Mouse (Mus musculus): ENCODE results near the gene Ptpdc1.

Ptpdc1 gene

DNA sequence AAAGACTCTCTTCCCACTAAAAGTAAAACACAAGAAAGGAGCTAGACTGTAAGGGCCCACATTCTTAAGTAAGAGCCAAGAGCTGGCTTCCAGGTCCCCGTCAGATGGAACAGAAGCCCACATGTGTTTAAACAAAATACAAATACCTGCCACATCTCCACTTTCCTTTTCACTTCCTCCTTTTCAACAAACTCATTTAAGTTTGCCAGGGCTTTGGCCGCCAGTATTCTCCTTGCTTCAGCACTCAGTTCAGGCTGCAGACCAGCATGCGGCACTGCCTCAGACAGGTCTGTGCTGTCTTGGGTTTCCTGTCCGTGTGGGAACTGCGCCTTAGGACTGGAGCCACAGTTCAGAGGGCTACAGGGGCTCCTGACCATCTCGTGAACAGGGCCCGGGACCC is 39.7 kb downstream of the Ptpdc1 start:
- no peak for DNase-seq (ENCODE audit: low read depth)

DNA sequence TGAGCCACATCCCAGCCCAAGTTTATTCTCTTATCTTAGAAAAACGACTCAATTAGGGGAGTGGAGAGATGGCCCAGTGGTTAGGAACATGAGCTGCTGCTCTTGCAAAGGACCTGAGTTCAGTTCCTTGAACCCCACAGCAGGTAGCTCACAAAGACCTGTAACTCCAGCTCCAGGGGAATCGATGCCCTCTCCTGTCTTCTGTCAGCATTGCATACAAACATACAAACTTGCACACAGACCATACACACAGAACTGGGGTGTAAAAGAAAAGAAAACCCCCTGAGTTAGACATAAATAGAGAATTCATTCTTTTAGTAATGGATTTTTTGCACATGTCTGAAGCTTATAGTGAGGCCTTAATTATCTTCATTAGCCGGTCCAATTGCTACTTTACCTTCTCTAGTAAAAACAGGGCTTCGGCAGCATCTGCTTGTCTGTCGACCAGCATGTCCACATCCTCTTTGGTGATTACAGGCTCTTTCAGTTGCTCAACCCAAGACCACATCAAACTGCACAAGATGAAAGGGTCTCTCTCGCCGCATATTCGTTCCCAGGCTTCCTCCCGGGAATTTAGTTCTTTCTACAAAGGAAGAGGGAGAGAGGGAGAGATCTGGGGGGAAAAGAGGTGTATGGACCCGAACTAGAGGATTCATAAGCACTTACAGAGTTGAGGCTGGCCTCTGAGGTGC is 42.6 kb downstream of the Ptpdc1 start:
- peak; percentile 9 for DNase-seq (ENCODE audit: low read depth)

DNA sequence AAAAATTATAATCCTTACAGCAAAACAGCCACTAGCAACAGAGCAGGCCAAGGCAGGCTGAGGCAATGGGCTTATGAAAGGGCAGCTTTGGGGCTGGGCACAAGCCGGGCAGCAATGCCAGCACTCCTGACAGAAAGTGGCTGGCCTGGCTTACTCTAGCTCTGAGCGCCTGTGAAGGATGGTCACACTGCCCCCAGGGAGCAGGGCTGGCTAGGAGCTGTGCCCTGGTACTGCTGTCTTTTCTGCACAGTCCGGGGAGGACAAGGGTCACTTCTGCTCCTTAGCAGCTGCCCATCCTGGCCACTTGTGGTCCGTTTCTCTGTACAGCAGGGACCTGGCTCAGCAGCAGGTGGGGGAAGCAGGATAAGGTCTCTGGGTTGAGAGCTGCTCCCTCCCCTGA is 46.8 kb downstream of the Ptpdc1 start:
- DNase-seq (ENCODE audit: low read depth): no peak

GRCm38 (mm10) chr13:48577836-48578235 is 47.6 kb downstream of the Ptpdc1 start:
- no peak for DNase-seq (ENCODE audit: low read depth)

- no peak for DNase-seq (ENCODE audit: low read depth)
Observed at GRCm38 (mm10) chr13:48577007-48577406, 48.5 kb downstream of the Ptpdc1 start.

GRCm38 (mm10) chr13:48574718-48575117 is 50.7 kb downstream of the Ptpdc1 start:
- DNase-seq (ENCODE audit: low read depth): no peak

GRCm38 (mm10) chr13:48573525-48574355 is 51.7 kb downstream of the Ptpdc1 start:
- DNase-seq (ENCODE audit: low read depth): no peak

DNA sequence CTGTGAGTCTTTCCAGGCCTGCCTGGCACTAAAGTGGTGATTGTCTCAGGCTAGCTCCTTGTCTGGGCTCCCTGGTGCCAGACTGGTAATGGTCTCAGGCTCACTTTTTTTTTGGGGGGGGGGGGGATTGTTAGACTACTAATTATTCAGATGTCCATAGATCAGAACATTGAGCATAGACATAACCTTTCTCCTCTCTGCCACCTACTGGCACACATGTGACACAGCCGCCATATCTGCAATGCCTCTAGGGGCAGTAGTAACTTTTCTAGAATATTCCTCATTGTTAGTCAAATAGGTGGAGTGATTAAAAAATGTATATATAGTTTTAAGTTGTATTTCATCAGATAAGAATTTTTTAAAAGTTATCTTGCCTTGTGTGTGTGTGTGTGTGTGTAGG is 53.3 kb downstream of the Ptpdc1 start:
- peak; percentile 79 for DNase-seq (ENCODE audit: low read depth)

GRCm38 (mm10) chr13:48571298-48571697 is 54.2 kb downstream of the Ptpdc1 start:
- DNase-seq (ENCODE audit: low read depth): no peak

DNA sequence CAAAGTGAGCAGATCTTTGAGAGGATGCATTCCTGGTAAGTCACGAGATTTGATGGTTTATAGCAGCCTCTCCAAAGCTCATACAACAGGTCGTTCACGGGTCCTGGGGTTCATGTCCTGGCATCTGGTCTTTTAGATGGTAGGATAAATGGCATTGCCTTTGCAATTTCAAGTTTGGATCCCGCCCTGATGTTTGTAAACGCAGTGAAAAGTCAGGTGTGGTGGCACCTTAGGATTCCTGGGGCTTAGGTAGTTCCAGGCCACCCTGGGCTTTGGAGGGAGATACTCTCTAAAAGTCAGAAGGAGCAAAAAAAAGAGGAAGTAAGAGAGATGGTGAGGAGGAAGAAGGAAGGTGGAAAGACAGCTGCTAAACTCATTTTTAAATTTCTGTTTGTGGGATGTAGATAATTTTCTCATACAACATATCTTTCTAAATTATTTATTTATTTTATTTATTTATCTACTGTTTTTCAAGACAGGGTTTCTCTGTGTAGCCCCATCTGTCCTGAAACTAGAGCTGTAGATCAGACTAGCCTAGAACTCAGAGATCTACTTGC is 55.8 kb downstream of the Ptpdc1 start:
- DNase-seq (ENCODE audit: low read depth): no peak

GRCm38 (mm10) chr13:48567646-48568045 is 57.8 kb downstream of the Ptpdc1 start:
- DNase-seq (ENCODE audit: low read depth): no peak

- no peak for DNase-seq (ENCODE audit: low read depth)
Observed at GRCm38 (mm10) chr13:48566116-48566935, 59.1 kb downstream of the Ptpdc1 start.

GRCm38 (mm10) chr13:48564881-48565600 is 60.4 kb downstream of the Ptpdc1 start:
- DNase-seq (ENCODE audit: low read depth): no peak

DNA sequence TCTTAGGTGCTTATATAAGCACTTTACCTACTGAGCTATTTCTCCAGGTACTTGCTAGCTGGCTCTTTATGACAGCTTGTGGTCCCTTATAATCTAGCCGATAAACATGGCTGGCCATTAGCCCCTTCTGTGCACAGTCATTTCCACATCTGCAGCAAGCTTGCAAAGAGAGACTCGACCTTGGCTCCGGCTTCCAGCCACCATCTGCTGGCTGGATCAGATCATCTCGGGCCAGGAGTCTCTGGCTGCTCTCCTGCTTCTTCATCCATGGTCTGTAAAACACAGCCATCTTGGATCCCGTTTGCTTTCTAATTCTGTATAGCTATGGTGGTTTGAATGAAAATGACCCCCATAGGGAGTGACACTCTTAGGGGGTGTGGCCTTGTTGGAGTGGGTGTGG is 63.1 kb downstream of the Ptpdc1 start:
- DNase-seq (ENCODE audit: low read depth): no peak

- no peak for DNase-seq (ENCODE audit: low read depth)
Observed at GRCm38 (mm10) chr13:48561481-48561880, 64.0 kb downstream of the Ptpdc1 start.

GRCm38 (mm10) chr13:48555976-48556375 is 69.5 kb downstream of the Ptpdc1 start:
- DNase-seq (ENCODE audit: low read depth): no peak

GRCm38 (mm10) chr13:48554552-48554951 is 70.9 kb downstream of the Ptpdc1 start:
- DNase-seq (ENCODE audit: low read depth): no peak

DNA sequence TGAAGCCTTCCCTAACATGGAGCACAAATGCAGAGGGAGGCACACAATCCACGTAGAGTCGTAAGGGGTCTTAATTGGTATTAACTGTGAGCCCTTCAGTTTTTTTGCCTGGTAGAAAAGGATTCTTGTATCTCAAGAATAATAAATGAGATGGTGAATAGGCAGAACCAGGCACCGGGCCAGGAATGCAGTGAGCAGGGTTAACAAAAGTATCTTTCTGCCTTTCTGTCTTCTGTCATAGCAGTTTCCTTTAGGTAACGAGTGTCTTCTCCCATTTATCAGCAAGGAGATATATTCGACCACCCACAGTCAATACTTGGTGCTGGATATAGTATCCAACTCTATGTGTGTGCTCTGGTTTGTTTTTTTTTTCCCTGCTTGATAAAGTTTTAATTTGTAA is 72.0 kb downstream of the Ptpdc1 start:
- no peak for DNase-seq (ENCODE audit: low read depth)

- DNase-seq (ENCODE audit: low read depth): peak; percentile 28
Observed at GRCm38 (mm10) chr13:48552181-48553090, 73.0 kb downstream of the Ptpdc1 start.

DNA sequence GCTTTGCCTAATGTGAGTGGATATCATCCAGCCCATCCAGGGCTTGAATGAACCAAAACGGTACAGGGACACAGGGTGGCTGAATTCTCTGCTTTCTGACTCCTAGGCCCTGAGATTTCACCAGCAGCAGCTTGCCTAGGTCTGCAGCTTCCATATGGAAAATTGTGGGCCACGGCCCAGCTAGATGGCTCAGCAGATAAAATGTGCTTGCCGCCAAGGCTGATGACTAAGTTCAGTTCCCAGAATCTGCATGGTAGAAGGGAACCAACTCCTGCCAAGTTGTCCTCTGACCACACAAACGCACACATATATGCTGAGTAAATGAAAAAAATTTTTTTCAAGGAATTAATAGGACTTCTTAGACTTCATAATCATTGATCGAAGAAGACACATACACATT is 77.2 kb downstream of the Ptpdc1 start:
- no peak for DNase-seq (ENCODE audit: low read depth)

DNA sequence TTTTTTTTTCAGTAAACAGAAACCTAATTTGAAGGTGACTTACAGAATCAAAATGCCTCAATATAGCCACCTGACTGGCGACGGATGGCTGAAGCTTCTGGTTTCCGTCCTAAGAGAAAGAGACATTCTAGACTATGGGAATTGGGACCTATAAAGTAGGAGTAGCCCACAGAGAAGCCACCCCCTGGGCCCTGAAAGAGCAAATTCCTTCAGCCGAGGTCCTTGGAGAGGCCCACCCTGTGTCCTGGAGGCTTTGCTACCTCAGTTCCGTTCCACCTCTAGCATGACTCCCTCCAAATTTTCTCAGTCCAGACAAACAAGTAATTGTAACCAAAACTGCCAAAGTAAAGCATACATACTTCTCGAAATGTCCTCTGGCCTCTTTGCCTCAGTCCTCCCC is 77.8 kb downstream of the Ptpdc1 start:
- DNase-seq (ENCODE audit: low read depth): no peak

All from induced T-regulatory cell, adult 2 months (primary cell).